Mouse (Mus musculus) gastrocnemius, adult 18-20 months (tissue): ENCODE measurements at regions not wholly inside any gene's neighbourhood (a gene's known extent, or its start where the extent isn't known, plus 50 kb on each side); places are given as distances from the start of the nearest gene placed in this dataset.
"Not testable (repeated sequence)": the region's sequence is repeated elsewhere in the genome, so short reads cannot be mapped to it uniquely, and the experiment has no call there.

Experiments used
- DNase-seq: peaks from one replicate; pipeline ENCODE4 v3.0.0; 2021; ENCODE audit warnings: low spot score

DNA sequence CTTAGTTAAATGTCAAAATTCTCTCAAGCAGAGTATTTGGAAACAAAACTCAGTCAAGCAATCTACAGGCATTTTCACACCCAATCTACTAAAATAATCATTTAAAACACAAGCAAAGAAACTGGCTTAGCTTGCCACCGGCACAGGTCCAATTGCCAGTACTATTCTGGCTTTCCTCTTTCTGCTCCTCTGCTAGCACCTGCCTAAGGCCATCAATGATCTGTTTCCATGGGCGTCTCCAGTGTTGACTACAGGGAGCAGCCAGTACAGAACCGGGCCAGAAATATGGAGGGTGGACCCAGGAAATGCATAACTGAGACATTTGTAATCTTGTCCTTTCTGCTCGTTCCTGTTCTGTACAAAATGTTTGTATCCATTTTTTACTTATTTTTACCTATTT lies 96.4 kb upstream of the C6 start:
- DNase-seq, result peak; percentile 38

DNA sequence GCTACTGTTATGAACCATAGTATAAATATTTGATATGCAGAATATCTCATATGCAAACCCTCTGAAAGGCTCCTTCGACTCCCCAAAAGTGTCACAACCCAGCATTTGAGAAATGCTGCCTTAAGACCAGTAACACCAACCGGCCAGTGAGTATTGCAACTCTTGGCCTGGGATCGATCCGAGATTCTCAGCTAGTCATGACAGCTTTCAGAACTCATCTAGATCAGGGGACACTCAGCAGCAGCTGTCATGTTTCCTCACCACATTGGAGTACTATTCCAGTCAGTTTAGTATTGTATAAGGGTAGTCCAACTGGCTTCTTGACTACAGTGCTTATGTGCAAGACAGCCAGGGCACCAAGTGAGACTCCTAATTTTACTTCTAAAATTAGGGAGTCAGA lies 85.3 kb upstream of the C6 start:
- DNase-seq, result no peak

DNA sequence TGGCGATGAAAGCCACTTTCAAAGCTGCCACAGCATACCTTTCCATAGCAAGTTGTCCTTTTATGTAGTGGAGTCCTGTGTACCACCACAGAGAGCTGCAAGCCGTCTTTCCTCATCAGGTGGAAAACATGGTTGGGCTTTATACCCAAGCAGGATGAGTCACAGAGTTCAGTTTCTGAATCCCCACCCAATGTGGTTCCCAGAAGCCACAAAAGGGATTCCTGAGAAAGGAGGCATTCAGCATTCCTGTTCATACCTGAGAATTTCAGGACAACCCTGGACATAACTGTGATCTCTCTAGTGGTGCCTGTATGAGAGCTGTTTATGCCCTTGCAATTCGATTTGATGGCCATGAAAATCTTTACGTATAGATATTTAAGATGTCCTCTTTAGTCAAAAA lies 84.1 kb upstream of the C6 start:
- DNase-seq, result no peak

DNA sequence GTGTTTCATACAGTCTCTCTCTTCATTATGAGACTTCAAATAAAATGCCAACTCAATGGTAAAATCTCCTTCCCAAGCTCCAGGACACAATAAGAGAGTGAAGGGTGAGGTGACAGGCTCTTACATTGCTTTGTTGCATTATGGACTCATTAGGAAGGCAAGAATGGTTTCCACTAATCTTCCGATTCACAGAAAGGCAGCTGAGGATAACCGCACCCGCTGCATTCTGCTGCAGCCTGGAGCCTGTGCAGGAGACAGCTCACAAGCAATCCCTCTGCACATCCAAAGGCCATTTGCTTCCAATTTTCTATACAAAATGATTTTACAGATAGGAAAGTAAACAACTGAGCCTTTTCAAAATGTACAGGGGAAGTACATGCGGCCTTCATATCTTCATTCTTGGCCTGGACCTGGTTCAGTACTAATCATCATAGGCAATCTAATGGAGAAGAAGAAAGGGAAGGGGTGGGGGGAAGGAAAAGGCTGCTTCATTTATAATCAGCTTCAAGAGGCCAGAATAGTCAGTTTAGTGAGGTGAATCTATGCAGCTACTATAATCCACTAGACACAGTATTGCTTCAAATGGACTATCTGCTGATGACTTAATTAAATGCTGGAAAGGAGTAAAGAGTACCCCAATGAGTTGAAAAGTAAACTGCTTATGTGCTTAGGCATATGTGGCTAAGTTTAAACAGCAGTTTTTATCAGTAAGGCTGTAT lies 82.9 kb upstream of the C6 start:
- DNase-seq, result no peak

DNA sequence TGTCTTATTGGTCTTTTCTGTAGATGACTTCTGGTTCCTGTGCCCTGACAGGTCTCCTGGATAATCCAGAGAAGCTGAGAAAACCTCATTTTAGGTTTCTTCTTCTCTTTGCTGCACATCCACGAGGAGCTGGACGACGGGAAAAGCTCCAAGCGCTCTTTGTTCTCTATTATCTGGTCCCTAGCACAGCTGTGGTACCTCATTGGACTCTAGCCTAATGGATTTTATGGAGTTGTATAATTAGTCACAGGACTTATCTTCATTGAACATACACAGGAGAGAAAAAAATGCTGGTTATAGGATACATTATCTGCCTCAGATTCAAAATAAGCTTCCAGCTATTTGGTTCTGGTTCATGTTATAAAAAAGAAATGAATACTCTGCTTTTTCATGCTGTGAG lies 78.3 kb upstream of the C6 start:
- no peak for DNase-seq

DNA sequence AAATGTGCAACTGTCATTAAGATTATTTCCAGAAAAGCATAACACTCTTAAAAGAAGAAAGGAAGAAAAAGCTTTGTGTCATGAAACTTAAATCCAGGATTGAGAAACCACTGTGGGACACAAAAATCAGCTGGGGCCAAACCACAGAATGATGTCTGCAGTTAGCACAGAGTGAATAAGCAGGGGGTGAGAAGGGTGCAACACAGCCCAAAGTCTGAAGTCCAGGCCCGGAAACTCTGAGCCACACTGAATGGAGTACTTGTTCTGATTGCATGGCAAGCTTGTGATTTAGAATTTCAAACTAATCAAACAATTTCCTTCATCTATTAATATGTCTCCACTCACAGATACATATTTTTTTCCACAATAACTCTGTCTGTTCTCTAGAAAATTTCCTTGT lies 73.3 kb upstream of the C6 start:
- DNase-seq, result peak; percentile 22

DNA sequence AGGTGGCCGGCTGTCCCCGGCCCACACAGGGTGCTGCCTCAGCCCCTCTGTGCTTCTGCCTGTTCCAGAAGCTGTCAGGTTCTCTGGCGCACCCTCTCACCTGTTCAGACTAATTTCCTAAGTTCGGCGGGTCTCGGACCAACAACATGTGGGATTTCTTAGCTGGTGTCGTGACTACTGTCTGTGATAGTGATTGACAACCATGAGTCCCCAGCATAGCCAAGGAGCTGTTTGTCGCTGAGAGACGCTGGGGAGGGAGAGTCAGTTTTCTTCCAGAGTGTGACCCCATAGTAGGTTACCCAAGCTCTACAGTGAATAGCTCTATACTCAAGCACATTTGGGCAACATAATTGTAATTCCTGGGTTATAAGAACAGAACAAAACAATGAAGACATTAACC lies 54.1 kb upstream of the C6 start:
- DNase-seq, result not testable (repeated sequence)
